Mouse (Mus musculus): ENCODE measurements around the gene Pglyrp1.

- TF ChIP-seq POLR2A (IDR thresholded peaks at IDR 0.05; ENCODE audit: control insufficient read depth, low read depth, low read length) (no peak), CTCF (IDR thresholded peaks at IDR 0.05; ENCODE audit: control insufficient read depth, insufficient read depth, insufficient replicate concordance, low read depth, low read length) (no peak)
Observed at GRCm38 (mm10) chr7:18904971-18905370, 33.8 kb downstream of the Pglyrp1 start.
